8 mouse cellular contexts compared by ENCODE assay signal in genomic region chr14:41072229-41072943, GRCm38 (mm10). TPM values are rescaled to one million over a fixed set of nuclear protein-coding genes. Genes with fewer than 3 reads are reported as not detected.
A peak's percentile ranks its signal among the peaks of the same experiment; 100 is the strongest.
DNase-seq lines count a peak whose midpoint lies in the region; ATAC-seq and TF ChIP-seq lines count a peak whose summit lies in the region.

Gene Dydc1 (plus strand): TSS chr14:41072911.

- peak; percentile 79 for DNase-seq in adrenal gland, postnatal 25 days
- DNase-seq in cerebellum, postnatal 4 days (ENCODE audit: low spot score in 2 of 2) = peak; percentile 53 to 84
- DNase-seq in gastrocnemius, adult 2 months = peak; percentile 51
- peak; percentile 88 for DNase-seq in left cerebral cortex, postnatal 14 days (ENCODE audit: low spot score in 2 of 2)
- peak; percentile 77 to 80 for DNase-seq in right cerebral cortex, postnatal 36 days (ENCODE audit: low spot score in 2 of 2)

- peak; percentile 85 for ATAC-seq in intestine, embryonic 15.5 days
- ATAC-seq in megakaryocyte-erythroid progenitor cell, adult 5-6 weeks (replicated peaks; ENCODE audit: low FRiP score, low TSS enrichment, poor library complexity, severe bottlenecking) = peak; percentile 55; the same call in 1 of the 2 replicates
- no peak for ATAC-seq in erythroid progenitor cell, adult 5-6 weeks (replicated peaks; ENCODE audit: low FRiP score, poor library complexity, severe bottlenecking)

- peak within 1 kb of the TSS; percentile 66 for H3K4me3 ChIP-seq in gastrocnemius, adult 2 months
- peak within 1 kb of the TSS; percentile 29 for H3K4me3 ChIP-seq in intestine, embryonic 15.5 days (replicated peaks)

- no peaks in the 10 kb centered on the region for H3K36me3 ChIP-seq in intestine, embryonic 15.5 days

- peak within 1 kb of the TSS; percentile 75 for H3K4me2 ChIP-seq in intestine, embryonic 15.5 days (replicated peaks)

- H3K27me3 ChIP-seq in intestine, embryonic 15.5 days (replicated peaks) = no peaks in the 10 kb centered on the region

- 11% methylated on average over 23 of the region's 23 CpGs for WGBS in intestine, embryonic 15.5 days

- intact Hi-C loops in gastrocnemius, adult 2 months (cut with DNase I) = no loop called here
- intact Hi-C loops in left cerebral cortex, postnatal 14 days (cut with DNase I) = no loop called here

- H3K4me1 ChIP-seq in intestine, embryonic 15.5 days (replicated peaks) = no peaks in the 10 kb centered on the region

- no peaks in the 10 kb centered on the region for H3K9me3 ChIP-seq in intestine, embryonic 15.5 days

- no peak for TF ChIP-seq CTCF in gastrocnemius, adult 2 months (IDR thresholded peaks at IDR 0.05)

- H3K9ac ChIP-seq in intestine, embryonic 15.5 days = no peak within 1 kb of the TSS

- no peak within 1 kb of the TSS for H3K27ac ChIP-seq in gastrocnemius, adult 2 months
- H3K27ac ChIP-seq in intestine, embryonic 15.5 days = no peak within 1 kb of the TSS

RNA-seq across cellular contexts. Expression of gene Dydc1, which starts in this region (rescaled TPM):
- total RNA-seq in adrenal gland, postnatal 25 days (2021) = not detected in 2 replicates
- not detected for total RNA-seq in gastrocnemius, adult 2 months (2021)
- polyA plus RNA-seq in intestine, embryonic 15.5 days (2015; fragmentation: Nextera tagmentation; extraction: Ambion mirVana) = not detected in 2 replicates
- total RNA-seq in left cerebral cortex, postnatal 14 days (2021) = not detected
- total RNA-seq in megakaryocyte-erythroid progenitor cell, adult 5-6 weeks (2014; fragmentation: Nextera tagmentation) = not detected in 2 replicates
- total RNA-seq in megakaryocyte-erythroid progenitor cell, adult 5-6 weeks (2017) = not detected in 2 replicates
- not detected in 2 replicates for total RNA-seq in erythroid progenitor cell, adult 5-6 weeks (2015; ENCODE audit: low replicate concordance)
- not detected in 2 replicates for total RNA-seq in erythroid progenitor cell, adult 5-6 weeks (2017; ENCODE audit: low replicate concordance)

Comparison
In these comparisons a context has a peak if more than half of its experiments do, and no peak if none do; other contexts are left out.
1. Peak in DNase-seq in adrenal gland, postnatal 25 days; RNA of the gene not detected or under 1 TPM.
2. Peak in DNase-seq and H3K4me3 ChIP-seq in gastrocnemius, adult 2 months; RNA of the gene not detected or under 1 TPM.
3. Peak in ATAC-seq, H3K4me3 ChIP-seq and H3K4me2 ChIP-seq in intestine, embryonic 15.5 days; RNA of the gene not detected or under 1 TPM.
4. Peak in DNase-seq in left cerebral cortex, postnatal 14 days; RNA of the gene not detected or under 1 TPM.
5. Peak in ATAC-seq in megakaryocyte-erythroid progenitor cell, adult 5-6 weeks; RNA of the gene not detected or under 1 TPM.